Mouse (Mus musculus): ENCODE results near the gene Clpb.

Clpb gene

DNA sequence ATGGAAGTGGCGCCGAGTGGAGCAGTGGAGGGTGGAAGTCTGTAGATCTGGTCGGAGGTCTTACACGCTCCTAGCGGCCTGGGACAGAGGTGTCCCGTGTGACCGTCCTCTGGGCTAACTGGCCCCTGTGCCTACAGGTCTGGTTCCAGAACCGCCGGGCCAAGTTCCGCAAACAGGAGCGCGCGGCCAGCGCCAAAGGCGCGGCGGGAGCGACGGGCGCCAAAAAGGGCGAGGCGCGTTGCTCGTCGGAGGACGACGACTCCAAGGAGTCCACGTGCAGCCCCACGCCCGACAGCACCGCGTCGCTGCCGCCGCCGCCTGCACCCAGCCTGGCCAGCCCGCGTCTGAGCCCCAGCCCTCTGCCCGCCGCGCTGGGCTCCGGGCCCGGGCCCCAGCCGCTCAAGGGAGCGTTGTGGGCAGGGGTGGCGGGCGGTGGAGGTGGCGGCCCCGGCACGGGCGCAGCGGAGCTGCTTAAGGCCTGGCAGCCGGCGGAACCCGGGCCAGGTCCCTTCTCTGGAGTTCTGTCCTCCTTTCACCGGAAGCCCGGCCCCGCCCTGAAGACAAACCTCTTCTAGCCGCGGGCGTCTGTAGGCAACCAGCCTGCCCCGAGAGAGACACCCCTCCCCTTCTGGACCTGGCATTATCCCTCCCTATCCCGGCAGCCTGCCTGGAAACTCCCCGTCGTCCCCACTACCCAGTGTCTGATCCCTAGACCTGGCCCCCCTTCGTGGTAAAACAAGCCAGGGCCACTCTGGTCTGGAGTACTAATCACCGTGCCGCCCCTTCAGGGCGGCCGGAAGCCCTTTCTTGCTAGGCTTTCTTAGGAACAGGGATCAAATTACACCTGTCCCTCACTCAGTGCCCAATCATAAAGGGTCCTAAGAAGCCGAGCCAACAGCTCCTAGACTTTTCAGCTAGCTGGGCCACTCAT, 158.4 kb downstream of the Clpb start:
- in situ Hi-C loops (cut with MboI) = no loop called here

DNA sequence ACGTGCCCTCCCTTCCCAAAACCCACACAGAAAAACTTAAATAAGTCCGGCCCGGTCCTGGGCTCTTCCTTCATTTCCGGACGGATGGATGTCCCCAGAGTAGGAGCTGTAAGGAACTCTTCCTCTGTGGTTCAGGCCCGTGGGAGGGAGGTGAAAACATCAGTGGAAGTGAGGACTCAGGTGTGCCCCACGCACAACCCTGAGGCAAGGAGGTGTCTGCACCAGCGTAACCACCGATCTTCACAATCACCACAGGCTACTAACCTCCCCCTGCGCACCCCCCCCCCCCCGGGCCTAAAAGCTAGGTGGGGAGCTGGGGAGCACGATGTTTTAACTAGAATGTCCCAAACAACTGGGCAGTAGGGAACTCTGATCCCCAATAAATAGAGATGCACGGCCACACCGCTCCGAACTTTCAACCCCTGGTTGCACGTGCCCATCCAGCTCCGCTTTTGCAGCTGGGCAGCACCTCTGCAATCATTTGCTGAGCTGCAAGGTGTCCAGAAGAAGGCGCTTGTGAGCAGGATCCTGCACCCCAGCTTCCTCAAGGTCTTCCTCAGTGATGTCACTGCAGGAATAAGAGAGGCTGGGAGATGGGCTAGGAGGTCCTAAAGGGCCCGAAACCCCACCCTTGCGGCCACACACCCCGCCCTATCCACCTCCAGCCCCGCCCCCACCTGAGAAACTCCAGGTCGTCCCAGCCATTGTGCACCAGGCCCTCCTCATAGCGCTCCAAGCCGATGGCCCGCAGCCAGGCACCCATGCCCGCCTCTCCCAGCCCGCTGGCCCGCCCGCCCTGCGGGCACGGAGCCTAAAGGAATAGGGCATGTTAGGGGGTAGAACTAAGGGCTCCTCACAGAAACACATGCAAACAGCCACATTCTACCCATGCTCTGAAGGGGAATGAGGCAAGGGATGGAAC, 159.7 kb downstream of the Clpb start:
- in situ Hi-C loops (cut with MboI) = no loop called here

- in situ Hi-C loops (cut with MboI) = no loop called here
Measured at GRCm38 (mm10) chr7:101823758-101824630, 160.6 kb downstream of the Clpb start.

DNA sequence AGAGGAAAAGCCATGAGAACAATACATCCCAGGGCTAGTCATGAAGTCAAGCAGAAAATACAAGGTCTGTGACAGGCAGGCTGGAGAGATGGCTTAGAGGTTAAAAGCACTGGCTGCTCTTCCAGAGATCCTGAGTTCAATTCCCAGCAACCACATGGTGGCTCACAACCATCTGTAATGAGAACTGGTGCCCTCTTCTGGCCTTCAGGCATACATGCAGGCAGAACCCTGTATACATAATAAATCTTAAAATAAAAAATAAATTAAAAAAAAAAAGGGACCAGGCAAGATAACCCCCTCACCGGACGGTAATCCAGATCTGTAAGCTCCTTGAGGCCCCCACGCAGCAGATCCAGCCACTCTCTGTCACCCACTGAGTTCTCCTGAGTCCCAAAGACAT, 166.9 kb downstream of the Clpb start:
- in situ Hi-C loops (cut with MboI) = no loop called here

GRCm38 (mm10) chr7:101831437-101831836, 168.0 kb downstream of the Clpb start:
- in situ Hi-C loops (cut with MboI) = no loop called here

- in situ Hi-C loops (cut with MboI) = no loop called here
Measured at GRCm38 (mm10) chr7:101832372-101832771, 168.9 kb downstream of the Clpb start.

GRCm38 (mm10) chr7:101833352-101833751, 169.9 kb downstream of the Clpb start:
- in situ Hi-C loops (cut with MboI) = no loop called here

- in situ Hi-C loops (cut with MboI) = no loop called here
Measured at GRCm38 (mm10) chr7:101833916-101834584, 170.6 kb downstream of the Clpb start.

DNA sequence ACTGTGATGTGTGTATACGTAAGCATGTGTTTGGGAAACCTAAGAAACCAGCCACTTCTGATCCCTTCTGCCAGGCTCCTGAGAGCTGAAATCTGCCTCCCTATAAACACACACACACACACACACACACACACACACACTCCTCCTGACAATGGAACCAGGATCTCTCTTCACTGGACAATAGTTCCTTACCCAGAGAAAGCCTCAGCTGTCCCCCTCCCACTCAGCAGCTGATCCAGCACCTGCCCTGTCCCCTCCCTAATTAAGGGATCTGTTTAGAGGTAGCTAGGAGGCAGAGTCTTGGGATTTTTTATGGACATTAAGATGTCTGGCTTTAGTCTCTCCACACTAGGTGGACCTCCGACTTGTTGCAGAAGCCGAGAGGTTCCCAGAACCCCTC, 171.5 kb downstream of the Clpb start:
- in situ Hi-C loops (cut with MboI) = no loop called here

GRCm38 (mm10) chr7:101835457-101836109, 172.2 kb downstream of the Clpb start:
- in situ Hi-C loops (cut with MboI) = no loop called here

- in situ Hi-C loops (cut with MboI) = no loop called here
Measured at GRCm38 (mm10) chr7:101836271-101837153, 173.1 kb downstream of the Clpb start.

DNA sequence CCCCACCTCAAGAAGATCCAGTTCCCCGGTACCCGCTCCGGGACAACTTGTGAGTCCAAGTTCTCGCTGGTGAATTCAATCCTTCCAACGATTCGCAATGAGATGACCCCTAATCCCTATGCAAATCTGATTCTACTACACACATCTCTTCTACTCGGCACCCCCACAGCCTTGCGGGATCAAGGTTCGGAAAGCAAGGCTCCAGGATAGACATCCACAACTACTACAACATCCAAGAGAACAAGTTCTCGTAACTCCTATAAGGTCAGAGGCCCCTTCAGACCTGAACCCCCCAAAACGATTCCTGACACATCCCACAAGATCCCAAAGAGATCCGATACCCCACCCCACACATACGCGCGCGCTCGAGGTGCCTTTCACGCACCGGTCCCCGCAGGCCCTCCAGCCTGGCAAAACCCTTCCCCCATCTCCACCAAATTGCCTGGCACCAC, 173.7 kb downstream of the Clpb start:
- in situ Hi-C loops (cut with MboI) = no loop called here

DNA sequence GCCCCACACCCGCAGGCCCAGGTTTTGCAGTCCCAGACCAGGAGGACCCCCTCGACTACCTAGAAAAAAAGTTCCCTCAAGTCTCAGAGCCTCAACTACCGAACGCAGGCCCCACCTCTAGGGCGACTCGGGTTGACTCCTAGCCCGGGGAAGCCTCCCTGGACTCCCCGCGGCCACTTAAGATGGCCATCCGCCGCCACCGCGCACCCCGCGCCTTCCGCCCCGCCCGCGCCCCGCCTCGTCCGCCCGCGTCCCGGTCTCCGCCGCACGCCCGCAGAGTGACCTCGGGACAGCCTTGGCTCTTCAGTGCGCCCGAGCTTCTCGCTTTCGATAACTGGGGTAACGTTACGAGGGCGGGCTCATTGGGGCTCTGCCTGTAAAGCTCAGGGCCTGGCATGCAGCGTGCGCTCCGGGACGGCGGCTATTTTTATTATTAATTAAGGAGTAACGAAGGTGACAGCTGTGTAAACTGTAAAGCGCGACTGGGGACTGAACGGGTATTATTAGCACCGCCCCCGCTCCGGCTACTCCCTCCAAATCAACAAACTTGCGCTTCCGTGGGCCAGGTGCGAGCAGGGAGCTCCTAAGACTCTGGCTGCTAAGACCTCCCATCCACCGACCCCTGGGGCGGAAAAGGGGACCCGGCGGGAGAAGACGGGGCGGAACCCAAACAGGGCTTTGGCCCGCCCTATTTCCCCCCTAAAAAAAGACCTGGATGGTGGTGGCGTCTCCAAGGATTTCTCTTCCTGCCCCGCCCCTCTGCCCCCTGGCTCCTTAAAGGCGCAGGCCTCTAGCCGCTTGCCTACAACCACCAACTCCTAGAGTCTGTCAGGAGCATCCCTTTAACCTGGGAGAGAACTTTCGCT, 174.4 kb downstream of the Clpb start, which contains the start of gene Inppl1:
Gene Inppl1 (minus strand): TSS at position 624 of the 866 bp plus-strand sequence.
- in situ Hi-C loops (cut with MboI) = no loop called here

GRCm38 (mm10) chr7:101844186-101844585, 180.8 kb downstream of the Clpb start:
- in situ Hi-C loops (cut with MboI) = no loop called here

Measured in mature B cell (primary cell).